Mouse (Mus musculus): ENCODE results near the gene Tgfbr3l.

Gene Tgfbr3l

GRCm38 (mm10) chr8:4269609-4270008, 21.6 kb downstream of the Tgfbr3l start:
- no peak for DNase-seq

DNA sequence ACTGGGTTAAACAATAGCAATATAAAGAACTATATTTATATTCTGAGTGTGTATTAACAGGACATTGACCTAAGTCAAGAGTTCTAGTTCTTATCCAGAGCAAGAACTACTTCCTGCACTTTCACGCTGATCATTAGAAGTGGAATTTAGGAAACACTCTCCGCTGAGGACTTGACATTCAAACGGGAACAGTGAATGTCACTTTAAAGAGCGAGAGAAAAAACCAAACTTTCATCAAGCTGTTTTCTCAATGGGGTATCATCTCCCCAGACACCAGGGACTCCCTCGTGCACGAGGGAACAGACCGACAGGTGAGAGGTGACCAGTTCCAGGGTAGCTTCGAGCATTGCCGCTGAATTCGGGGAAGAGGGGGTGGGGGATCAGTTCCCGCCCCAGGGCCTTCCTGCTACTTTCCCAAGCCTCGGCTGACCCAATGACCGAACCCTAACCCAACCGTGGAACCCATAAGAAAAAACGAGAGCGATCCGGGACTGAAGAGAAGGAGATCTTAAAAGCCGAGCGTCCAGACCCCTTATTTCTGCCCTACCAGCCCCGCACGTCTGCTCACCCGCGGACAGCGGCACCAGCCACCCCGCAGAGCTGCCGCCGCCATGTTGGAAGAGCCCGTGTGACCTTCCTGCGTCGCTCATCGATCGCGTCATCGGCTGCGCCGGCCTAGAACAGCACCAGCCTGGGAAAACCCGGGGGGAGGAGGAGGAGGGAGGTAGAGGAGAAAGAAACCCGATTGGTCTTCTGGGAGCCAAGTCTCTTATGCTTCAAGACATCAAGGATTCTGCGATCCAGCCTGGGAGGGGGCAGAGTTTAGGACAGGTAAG, 27.5 kb downstream of the Tgfbr3l start, which contains the start of gene Timm44:
Gene Timm44, minus strand, starts transcription at position 639 of the 836 bp plus-strand sequence.
- peak; percentile 87 to 89 for DNase-seq

GRCm38 (mm10) chr8:4276111-4276465, 28.1 kb downstream of the Tgfbr3l start:
- no peak for DNase-seq

DNA sequence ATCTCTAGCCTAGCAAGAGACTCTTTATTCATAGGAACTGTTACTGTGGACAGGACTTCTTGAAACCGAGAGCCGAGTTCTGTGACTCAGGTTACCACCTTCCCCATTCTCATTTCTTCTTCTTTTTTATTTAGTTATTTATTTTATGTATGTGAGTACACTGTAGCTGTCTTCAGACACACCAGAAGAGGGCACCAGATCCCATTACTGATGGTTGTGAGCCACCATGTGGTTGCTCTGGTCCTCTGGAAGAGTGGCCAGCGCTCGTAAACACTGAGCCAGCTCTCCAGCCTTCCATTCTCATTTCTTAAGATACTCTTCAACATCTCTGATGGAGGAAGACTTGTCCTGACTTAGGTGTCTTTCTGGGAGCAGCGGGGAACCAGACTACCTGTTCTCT, 44.7 kb downstream of the Tgfbr3l start:
- DNase-seq, result no peak

DNA sequence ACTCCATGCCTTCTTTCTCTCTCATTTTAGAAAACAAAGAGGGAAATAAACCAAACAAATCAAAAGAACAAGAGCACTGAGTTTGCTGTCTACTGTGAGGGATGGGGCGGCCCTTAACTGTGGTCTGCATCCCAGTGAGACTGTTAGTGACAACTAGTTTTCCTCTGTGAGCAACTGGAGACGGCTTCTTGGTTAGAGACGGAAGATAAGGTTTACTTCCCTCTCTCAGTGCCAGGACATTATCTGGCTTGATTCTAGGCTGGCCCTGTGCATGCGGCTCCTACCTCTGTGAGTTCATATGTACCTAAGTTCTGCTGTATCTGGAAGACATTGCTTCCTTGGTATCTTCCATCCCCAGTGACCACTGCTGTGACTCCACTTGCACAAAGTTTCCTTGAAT, 49.8 kb downstream of the Tgfbr3l start:
- no peak for DNase-seq

All from thymus, adult 18-20 months (tissue).